Mouse (Mus musculus) liver, postnatal 0 days (tissue): ENCODE measurements around the gene Adm2. TPM values are rescaled to one million over a fixed set of nuclear protein-coding genes. Genes with fewer than 3 reads are reported as not detected.
A peak's percentile ranks its signal among the peaks of the same experiment; 100 is the strongest.

Experiments used
- ATAC-seq: fragments of 200-750 bp; cut with Nextera tagmentation; 2 replicates; pipeline ENCODE4 v1.8.0; 2017; ENCODE audit warnings: mild to moderate bottlenecking, moderate library complexity
- DNase-seq: peaks from one replicate; pipeline ENCODE4 v3.0.0-alpha.2; 2016
- H3K27ac ChIP-seq: fragments of 300-500 bp; sonication (generic); 2 replicates; pipeline ENCODE4 v1.5.1; 2014; ENCODE audit warnings: antibody characterized with exemption, moderate library complexity, mild to moderate bottlenecking, low read depth
- H3K27me3 ChIP-seq: fragments of 300-500 bp; sonication (generic); 2 replicates; pipeline ENCODE4 v1.6.1; 2014; ENCODE audit warnings: low read length, control low read depth, mixed read lengths; ENCODE audit not compliant: insufficient read depth
- H3K36me3 ChIP-seq: fragments of 300-500 bp; sonication (generic); replicated peaks from 2 replicates; pipeline ENCODE4 v1.6.1; 2014; ENCODE audit warnings: mild to moderate bottlenecking, control low read depth, low read length, moderate library complexity, mixed read lengths; ENCODE audit not compliant: insufficient read depth
- H3K4me1 ChIP-seq: fragments of 300-500 bp; sonication (generic); 2 replicates; pipeline ENCODE4 v1.6.1; 2014; ENCODE audit warnings: antibody characterized with exemption, mild to moderate bottlenecking, control low read depth; ENCODE audit not compliant: insufficient read depth
- H3K4me2 ChIP-seq: fragments of 300-500 bp; sonication (generic); 2 replicates; pipeline ENCODE4 v1.6.1; 2014; ENCODE audit warnings: low read depth, mild to moderate bottlenecking, low read length, moderate library complexity, mixed read lengths
- H3K4me3 ChIP-seq: fragments of 300-500 bp; sonication (generic); 2 replicates; pipeline ENCODE4 v1.5.1; 2014; ENCODE audit warnings: low read depth, low read length
- H3K9ac ChIP-seq: fragments of 300-500 bp; sonication (generic); replicated peaks from 2 replicates; pipeline ENCODE4 v1.6.1; 2014; ENCODE audit warnings: mild to moderate bottlenecking, moderate library complexity
- H3K9me3 ChIP-seq: fragments of 300-500 bp; sonication (generic); 2 replicates; pipeline ENCODE4 v1.6.1; 2016; ENCODE audit warnings: mild to moderate bottlenecking, control low read depth, low read length, mixed read lengths
- CTCF ChIP-seq: sonication (generic); IDR thresholded peaks from 2 replicates; pipeline ENCODE4 v1.5.1; 2016; ENCODE audit warnings: antibody characterized with exemption, low read depth
- EP300 ChIP-seq: IDR thresholded peaks from 2 replicates; pipeline ENCODE4 v1.6.1; 2016; ENCODE audit warnings: antibody characterized with exemption, low read depth, mild to moderate bottlenecking
- WGBS: fragments of 180-500 bp; shearing (Covaris S2); extraction: QIAGEN DNeasy Blood & Tissue Kit; methylation state at CpG from one replicate; pipeline ENCODE4 v1.1.7; 2014; ENCODE audit not compliant: insufficient replicate concordance; 5-methylcytosine and 5-hydroxymethylcytosine counted together
- polyA plus RNA-seq: library from polyadenylated mRNA; unstranded; fragments of >200 nt; fragmentation: Nextera tagmentation; extraction: Ambion mirVana; gene quantifications from 2 replicates; pipeline ENCODE4 v1.2.1, GENCODE M21; 2015

The Adm2 gene
- polyA plus RNA-seq, 1 experiment from 2014 or later, result 3.7 TPM

DNA sequence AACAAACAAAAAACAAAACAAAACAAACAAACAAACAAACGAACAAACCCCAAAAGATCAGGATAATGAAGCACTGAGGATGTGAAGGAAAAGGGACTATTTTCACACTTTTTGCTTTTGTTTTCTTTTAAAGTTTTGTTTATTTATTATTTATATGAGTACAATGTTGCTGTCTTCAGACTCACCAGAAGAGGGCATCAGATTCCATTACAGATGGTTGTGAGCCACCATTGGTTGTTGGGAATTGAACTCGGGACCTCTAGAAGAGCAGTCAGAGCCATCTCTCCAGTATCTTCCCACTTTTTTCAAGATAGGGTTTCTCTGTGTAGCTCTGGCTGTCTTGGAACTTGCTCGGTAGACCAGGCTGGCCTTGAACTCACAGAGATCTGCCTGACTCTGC is 20.8 kb downstream of the Adm2 start:
- WGBS, result 71% methylated on average over 3 of the region's 3 CpGs
- Histone ChIP-seq H3K9ac (no peak overlapping the region), H3K4me1 (no peaks in the 10 kb centered on the region), H3K27me3 (no peaks in the 10 kb centered on the region), H3K9me3 (no peaks in the 10 kb centered on the region), H3K4me2 (no peak overlapping the region), H3K36me3 (no peaks in the 10 kb centered on the region), H3K27ac (no peak overlapping the region), H3K4me3 (no peak overlapping the region)
- TF ChIP-seq CTCF (peak; percentile 56), EP300 (no peak)
- no peak for DNase-seq
- no peak for ATAC-seq

GRCm38 (mm10) chr15:89350447-89350846 is 27.9 kb downstream of the Adm2 start:
- H3K27ac ChIP-seq, result no peak overlapping the region
- H3K4me2 ChIP-seq, result no peak overlapping the region
- no peak overlapping the region for H3K4me3 ChIP-seq
- H3K36me3 ChIP-seq, result peaks cover 31% of the 10 kb centered on the region
- H3K4me1 ChIP-seq, result peaks cover 10% of the 10 kb centered on the region
- no peaks in the 10 kb centered on the region for H3K27me3 ChIP-seq
- no peaks in the 10 kb centered on the region for H3K9me3 ChIP-seq
- 88% methylated on average over 5 of the region's 5 CpGs for WGBS
- ATAC-seq, result no peak
- peak; percentile 8 for DNase-seq
- TF ChIP-seq EP300 (no peak), CTCF (no peak)
- no peak overlapping the region for H3K9ac ChIP-seq

DNA sequence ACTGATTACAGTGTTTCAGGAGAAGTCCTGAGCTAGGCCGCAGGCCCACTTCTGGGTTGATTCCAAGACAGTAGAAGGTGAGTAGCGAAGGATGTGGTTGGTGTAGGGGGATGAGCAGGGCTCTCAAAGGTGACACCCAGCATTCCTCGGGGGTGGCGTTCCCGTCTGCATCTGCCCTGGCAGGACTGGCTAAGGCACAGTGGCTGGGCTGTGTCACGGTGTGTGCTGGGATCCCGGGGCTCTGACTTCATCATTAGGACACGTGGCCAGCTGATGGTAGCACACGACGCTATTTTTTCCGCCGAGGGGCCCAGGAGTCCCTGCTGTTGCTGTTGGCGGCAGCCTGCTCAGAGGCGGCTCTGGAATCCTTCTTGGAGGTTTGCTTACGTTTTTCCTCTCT is 28.8 kb downstream of the Adm2 start:
- TF ChIP-seq CTCF (no peak), EP300 (no peak)
- Histone ChIP-seq H3K27ac (no peak overlapping the region), H3K36me3 (peaks cover 31% of the 10 kb centered on the region), H3K9me3 (no peaks in the 10 kb centered on the region), H3K27me3 (no peaks in the 10 kb centered on the region), H3K9ac (no peak overlapping the region), H3K4me1 (peaks cover 10% of the 10 kb centered on the region), H3K4me3 (no peak overlapping the region), H3K4me2 (no peak overlapping the region)
- WGBS, result 91% methylated on average over 15 of the region's 15 CpGs
- ATAC-seq (no peak), DNase-seq (peak; percentile 13)

- no peak for ATAC-seq
- no peak for TF ChIP-seq CTCF
- no peak for TF ChIP-seq EP300
- H3K36me3 ChIP-seq, result peaks cover 31% of the 10 kb centered on the region
- no peak overlapping the region for H3K27ac ChIP-seq
- no peak overlapping the region for H3K4me2 ChIP-seq
- DNase-seq, result no peak
- peaks cover 15% of the 10 kb centered on the region for H3K4me1 ChIP-seq
- 92% methylated on average over 14 of the region's 14 CpGs for WGBS
- no peak overlapping the region for H3K4me3 ChIP-seq
- H3K9me3 ChIP-seq, result no peaks in the 10 kb centered on the region
- no peak overlapping the region for H3K9ac ChIP-seq
- H3K27me3 ChIP-seq, result no peaks in the 10 kb centered on the region
These were observed 29.5 kb downstream of the Adm2 start for GRCm38 (mm10) chr15:89352054-89352453.

GRCm38 (mm10) chr15:89352795-89353194 is 30.3 kb downstream of the Adm2 start:
- DNase-seq (no peak), ATAC-seq (no peak)
- Histone ChIP-seq H3K4me2 (no peak overlapping the region), H3K27ac (no peak overlapping the region), H3K4me1 (peaks cover 21% of the 10 kb centered on the region), H3K36me3 (peaks cover 36% of the 10 kb centered on the region), H3K9me3 (no peaks in the 10 kb centered on the region), H3K9ac (no peak overlapping the region), H3K4me3 (no peak overlapping the region), H3K27me3 (no peaks in the 10 kb centered on the region)
- TF ChIP-seq CTCF (no peak), EP300 (no peak)
- WGBS, result 95% methylated on average over 12 of the region's 12 CpGs

DNA sequence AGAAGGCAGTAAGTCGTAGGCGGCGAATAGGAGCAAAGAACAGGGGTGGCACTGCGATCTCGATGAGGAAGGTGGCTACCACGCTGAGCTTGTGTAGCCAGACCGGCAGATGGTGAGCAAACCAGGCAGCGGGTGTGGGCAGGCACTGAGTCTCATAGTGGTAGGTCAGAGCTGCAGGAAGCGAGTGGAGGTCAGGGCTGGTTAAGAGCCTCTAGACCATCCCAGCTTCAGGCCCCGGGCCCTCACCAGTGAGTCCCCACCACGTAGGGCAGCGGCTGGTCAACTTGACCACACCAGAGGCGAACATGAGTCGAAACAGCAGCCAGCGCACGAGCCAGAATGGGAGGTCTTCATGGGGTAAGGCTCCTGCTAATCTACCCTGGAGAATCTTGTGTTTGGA is 31.3 kb downstream of the Adm2 start:
- Histone ChIP-seq H3K4me2 (peak overlapping the region; percentile 83; the same call in 1 of the 2 replicates), H3K4me1 (peaks cover 21% of the 10 kb centered on the region), H3K9me3 (no peaks in the 10 kb centered on the region), H3K27ac (no peak overlapping the region), H3K4me3 (no peak overlapping the region), H3K9ac (no peak overlapping the region), H3K27me3 (no peaks in the 10 kb centered on the region), H3K36me3 (peaks cover 36% of the 10 kb centered on the region)
- no peak for DNase-seq
- WGBS, result 92% methylated on average over 16 of the region's 16 CpGs
- ATAC-seq, result no peak
- TF ChIP-seq EP300, result no peak
- TF ChIP-seq CTCF, result no peak

DNA sequence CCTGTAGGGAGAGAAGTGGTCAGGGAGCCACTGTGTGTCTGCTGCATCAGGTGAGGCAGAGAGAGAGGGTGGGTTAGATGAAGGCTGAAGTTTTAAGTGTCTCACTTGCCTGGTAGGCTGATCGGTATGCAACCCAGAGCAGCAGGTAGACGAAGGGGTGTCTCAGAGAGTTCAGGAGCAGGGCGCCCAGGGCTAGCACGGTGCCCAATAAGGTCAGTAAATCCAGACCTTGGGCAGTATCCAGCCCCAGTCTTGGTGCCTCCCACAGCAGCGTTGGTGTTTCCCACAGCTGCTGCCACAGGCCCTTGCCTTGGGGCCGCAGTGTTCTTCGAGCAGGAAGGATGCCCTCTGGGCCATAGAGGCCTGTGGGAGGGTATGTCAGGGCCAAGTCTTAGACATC is 31.9 kb downstream of the Adm2 start:
- 76% methylated on average over 7 of the region's 7 CpGs for WGBS
- H3K4me3 ChIP-seq, result peak overlapping the region; percentile 91
- TF ChIP-seq EP300, result no peak
- TF ChIP-seq CTCF, result no peak
- H3K27ac ChIP-seq, result no peak overlapping the region
- H3K9me3 ChIP-seq, result no peaks in the 10 kb centered on the region
- DNase-seq (peak; percentile 21), ATAC-seq (no peak)
- H3K9ac ChIP-seq, result peak overlapping the region; percentile 81
- H3K4me1 ChIP-seq, result peaks cover 21% of the 10 kb centered on the region
- no peaks in the 10 kb centered on the region for H3K27me3 ChIP-seq
- peaks cover 36% of the 10 kb centered on the region for H3K36me3 ChIP-seq
- H3K4me2 ChIP-seq, result peak overlapping the region; percentile 83
